Mouse (Mus musculus): ENCODE results near the gene 4930513O06Rik. TPM values are rescaled to one million over a fixed set of nuclear protein-coding genes. Genes with fewer than 3 reads are reported as not detected.

Gene 4930513O06Rik
- not detected in 2 replicates for polyA plus RNA-seq (2012; rRNA removed)

DNA sequence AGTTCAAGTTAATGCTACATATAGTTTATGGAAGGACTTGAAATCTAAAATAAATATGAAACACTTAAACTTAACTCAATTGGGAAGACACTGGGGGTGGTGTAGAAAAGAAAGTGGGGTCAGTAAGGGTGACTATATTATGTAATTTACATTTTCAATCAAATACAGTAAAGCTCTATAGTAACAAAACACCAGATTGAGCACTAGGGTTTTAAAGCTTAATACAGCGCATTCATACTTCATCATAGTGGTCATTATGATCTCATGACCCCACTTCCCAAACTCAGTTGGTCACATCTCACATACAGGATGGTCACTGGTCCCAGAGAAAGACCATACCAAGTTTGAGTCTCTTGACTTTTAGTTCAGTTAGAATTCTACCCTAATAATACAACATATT, at the start of gene 4930513O06Rik:
Gene 4930513O06Rik (plus strand): TSS at position 301 of the 400 bp plus-strand sequence.
- no peak for DNase-seq
- TF ChIP-seq CTCF (conservative IDR thresholded peaks at IDR 0.05; ENCODE audit: insufficient read depth, insufficient read length, low read depth, low read length) = no peak
- TF ChIP-seq POLR2A (IDR thresholded peaks at IDR 0.05; ENCODE audit: low read depth, low read length) = no peak
- no peaks in the 10 kb centered on the region for H3K36me3 ChIP-seq (ENCODE audit: control insufficient read depth, insufficient read depth, low read length)

DNA sequence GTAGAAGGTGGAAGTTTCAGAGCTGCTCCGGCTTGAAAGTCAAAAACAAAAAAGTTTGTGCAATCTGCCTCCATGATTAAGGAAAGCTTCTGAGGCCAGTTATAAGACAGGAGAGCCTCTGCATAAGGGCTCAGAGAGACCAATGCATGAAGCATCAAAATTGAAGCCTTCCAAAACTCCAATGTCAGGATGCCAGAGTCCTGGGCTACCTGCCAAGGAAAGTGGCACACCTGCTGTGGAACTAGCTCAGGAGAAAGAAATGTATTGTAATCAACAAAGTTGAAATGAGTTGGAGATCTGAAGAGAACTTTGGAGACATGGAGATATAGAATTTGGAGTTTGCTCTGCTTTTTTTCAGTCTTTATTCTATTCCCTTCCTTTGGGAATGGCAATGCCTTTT, 48.4 kb upstream of the 4930513O06Rik start:
- H3K4me3 ChIP-seq (ENCODE audit: insufficient read depth, low read depth, low read length) = no peak overlapping the region
- H3K4me1 ChIP-seq (ENCODE audit: control insufficient read depth, insufficient read depth, low read length) = no peaks in the 10 kb centered on the region
- 91% methylated on average over 1 of the region's 1 CpGs for WGBS
- no peaks in the 10 kb centered on the region for H3K27me3 ChIP-seq (replicated peaks; ENCODE audit: control insufficient read depth, insufficient read depth, low read length)
- DNase-seq = no peak
- H3K36me3 ChIP-seq (ENCODE audit: control insufficient read depth, insufficient read depth, low read length) = no peaks in the 10 kb centered on the region
- TF ChIP-seq CTCF (conservative IDR thresholded peaks at IDR 0.05; ENCODE audit: insufficient read depth, insufficient read length, low read depth, low read length) (no peak), POLR2A (IDR thresholded peaks at IDR 0.05; ENCODE audit: low read depth, low read length) (no peak)
- no peak overlapping the region for H3K27ac ChIP-seq (ENCODE audit: insufficient read depth, low read depth, low read length)

More for the DNA sequence above, at the start of gene 4930513O06Rik:
- H3K27ac ChIP-seq (ENCODE audit: insufficient read depth, low read depth, low read length) = no peak within 1 kb of the TSS
- no peaks in the 10 kb centered on the region for H3K27me3 ChIP-seq (replicated peaks; ENCODE audit: control insufficient read depth, insufficient read depth, low read length)
- H3K4me3 ChIP-seq (ENCODE audit: insufficient read depth, low read depth, low read length) = no peak within 1 kb of the TSS
- 95% methylated on average over 1 of the region's 1 CpGs for WGBS
- H3K4me1 ChIP-seq (ENCODE audit: control insufficient read depth, insufficient read depth, low read length) = no peaks in the 10 kb centered on the region

DNA sequence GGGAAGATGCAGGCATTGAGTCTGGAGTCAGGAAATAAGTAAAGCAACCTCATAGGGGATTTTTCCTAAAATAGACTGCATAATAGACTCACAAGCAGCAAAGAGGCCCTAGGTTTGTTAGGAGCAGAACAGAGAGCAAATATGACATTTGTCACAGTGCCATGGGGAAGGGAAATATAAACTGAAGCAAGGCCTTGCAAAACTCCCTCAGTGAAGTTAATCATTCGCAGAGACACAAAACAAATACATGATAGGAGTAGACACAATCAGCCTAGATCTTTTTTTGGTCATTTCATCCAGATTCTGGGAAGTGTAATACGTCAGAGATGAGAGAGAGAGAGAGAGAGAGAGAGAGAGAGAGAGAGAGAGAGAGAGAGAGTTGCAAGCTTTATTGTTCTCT, 46.7 kb upstream of the 4930513O06Rik start:
- DNase-seq = peak; percentile 1
- no peaks in the 10 kb centered on the region for H3K27me3 ChIP-seq (replicated peaks; ENCODE audit: control insufficient read depth, insufficient read depth, low read length)
- H3K4me3 ChIP-seq (ENCODE audit: insufficient read depth, low read depth, low read length) = no peak overlapping the region
- H3K27ac ChIP-seq (ENCODE audit: insufficient read depth, low read depth, low read length) = no peak overlapping the region
- WGBS = 55% methylated on average over 2 of the region's 2 CpGs
- TF ChIP-seq POLR2A (IDR thresholded peaks at IDR 0.05; ENCODE audit: low read depth, low read length) (no peak), CTCF (conservative IDR thresholded peaks at IDR 0.05; ENCODE audit: insufficient read depth, insufficient read length, low read depth, low read length) (no peak)
- no peaks in the 10 kb centered on the region for H3K4me1 ChIP-seq (ENCODE audit: control insufficient read depth, insufficient read depth, low read length)
- H3K36me3 ChIP-seq (ENCODE audit: control insufficient read depth, insufficient read depth, low read length) = no peaks in the 10 kb centered on the region

DNA sequence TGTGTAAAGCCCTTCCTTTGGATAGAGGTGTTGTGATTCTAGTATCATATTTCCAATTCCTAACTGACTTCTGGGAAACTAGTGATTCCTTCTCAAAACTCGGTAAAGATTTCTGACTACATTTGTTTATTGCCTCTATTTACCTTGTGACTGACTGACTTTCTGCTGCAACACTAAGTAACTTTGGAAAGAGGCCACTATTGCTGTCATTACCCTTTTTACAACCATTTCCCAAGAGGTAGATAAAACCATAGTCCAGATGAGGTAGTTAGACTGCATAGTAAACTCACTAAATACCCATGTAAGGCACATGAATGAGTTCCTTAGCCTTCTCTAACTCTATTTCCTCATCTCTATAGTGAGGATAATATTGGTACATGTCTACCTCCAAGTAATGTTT, 44.9 kb upstream of the 4930513O06Rik start:
- Histone ChIP-seq H3K36me3 (ENCODE audit: control insufficient read depth, insufficient read depth, low read length) (no peaks in the 10 kb centered on the region), H3K27me3 (replicated peaks; ENCODE audit: control insufficient read depth, insufficient read depth, low read length) (no peaks in the 10 kb centered on the region), H3K27ac (ENCODE audit: insufficient read depth, low read depth, low read length) (no peak overlapping the region), H3K4me3 (ENCODE audit: insufficient read depth, low read depth, low read length) (no peak overlapping the region), H3K4me1 (ENCODE audit: control insufficient read depth, insufficient read depth, low read length) (no peaks in the 10 kb centered on the region)
- DNase-seq = no peak
- WGBS = 48% methylated on average over 1 of the region's 1 CpGs
- TF ChIP-seq POLR2A (IDR thresholded peaks at IDR 0.05; ENCODE audit: low read depth, low read length) (no peak), CTCF (conservative IDR thresholded peaks at IDR 0.05; ENCODE audit: insufficient read depth, insufficient read length, low read depth, low read length) (no peak)

DNA sequence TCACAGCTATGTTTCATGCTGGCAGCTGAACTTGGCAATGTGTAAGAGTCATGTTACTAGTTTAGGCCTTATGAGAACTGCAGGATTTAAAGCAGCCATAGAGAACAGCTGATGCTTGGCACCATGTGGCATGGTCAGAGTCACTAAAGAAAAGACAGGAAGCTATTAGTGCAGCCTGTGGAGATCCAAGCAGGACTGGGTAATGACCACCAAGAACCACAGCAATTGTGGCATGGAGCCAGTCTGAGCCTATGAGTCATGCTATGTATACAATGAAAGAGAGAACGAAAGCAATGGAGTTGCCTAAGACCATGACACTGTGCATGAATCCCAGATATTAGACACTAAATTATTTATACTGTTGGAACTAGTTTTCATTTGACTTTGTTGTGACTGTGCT, 34.1 kb upstream of the 4930513O06Rik start:
- DNase-seq = no peak
- no peaks in the 10 kb centered on the region for H3K36me3 ChIP-seq (ENCODE audit: control insufficient read depth, insufficient read depth, low read length)
- no peak overlapping the region for H3K27ac ChIP-seq (ENCODE audit: insufficient read depth, low read depth, low read length)
- 46% methylated on average over 1 of the region's 1 CpGs for WGBS
- no peak overlapping the region for H3K4me3 ChIP-seq (ENCODE audit: insufficient read depth, low read depth, low read length)
- TF ChIP-seq CTCF (conservative IDR thresholded peaks at IDR 0.05; ENCODE audit: insufficient read depth, insufficient read length, low read depth, low read length) = no peak
- no peak for TF ChIP-seq POLR2A (IDR thresholded peaks at IDR 0.05; ENCODE audit: low read depth, low read length)
- no peaks in the 10 kb centered on the region for H3K4me1 ChIP-seq (ENCODE audit: control insufficient read depth, insufficient read depth, low read length)
- H3K27me3 ChIP-seq (replicated peaks; ENCODE audit: control insufficient read depth, insufficient read depth, low read length) = no peaks in the 10 kb centered on the region

DNA sequence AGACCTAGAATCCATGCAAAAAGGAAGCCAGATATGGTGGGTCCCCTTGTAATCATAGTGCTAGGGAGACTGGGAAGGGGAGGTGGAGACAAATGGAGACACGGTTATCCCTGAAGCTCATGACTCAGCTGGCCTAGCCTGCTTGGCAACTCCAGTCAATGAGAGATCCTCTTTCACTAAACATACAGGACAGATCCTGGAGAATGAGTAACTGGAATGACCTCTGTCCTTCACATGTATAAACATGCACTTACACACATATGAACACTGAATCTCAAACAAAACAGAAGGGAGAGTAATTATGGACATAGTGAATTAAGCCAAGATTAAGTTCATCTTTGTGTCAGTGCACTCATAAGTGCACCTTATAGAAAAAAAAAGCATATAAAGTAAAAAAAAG, 32.9 kb upstream of the 4930513O06Rik start:
- H3K4me3 ChIP-seq (ENCODE audit: insufficient read depth, low read depth, low read length) = no peak overlapping the region
- H3K27me3 ChIP-seq (replicated peaks; ENCODE audit: control insufficient read depth, insufficient read depth, low read length) = no peaks in the 10 kb centered on the region
- 33% methylated on average over 1 of the region's 1 CpGs for WGBS
- H3K4me1 ChIP-seq (ENCODE audit: control insufficient read depth, insufficient read depth, low read length) = no peaks in the 10 kb centered on the region
- no peak for DNase-seq
- TF ChIP-seq POLR2A (IDR thresholded peaks at IDR 0.05; ENCODE audit: low read depth, low read length) (no peak), CTCF (conservative IDR thresholded peaks at IDR 0.05; ENCODE audit: insufficient read depth, insufficient read length, low read depth, low read length) (no peak)
- H3K27ac ChIP-seq (ENCODE audit: insufficient read depth, low read depth, low read length) = no peak overlapping the region
- no peaks in the 10 kb centered on the region for H3K36me3 ChIP-seq (ENCODE audit: control insufficient read depth, insufficient read depth, low read length)

DNA sequence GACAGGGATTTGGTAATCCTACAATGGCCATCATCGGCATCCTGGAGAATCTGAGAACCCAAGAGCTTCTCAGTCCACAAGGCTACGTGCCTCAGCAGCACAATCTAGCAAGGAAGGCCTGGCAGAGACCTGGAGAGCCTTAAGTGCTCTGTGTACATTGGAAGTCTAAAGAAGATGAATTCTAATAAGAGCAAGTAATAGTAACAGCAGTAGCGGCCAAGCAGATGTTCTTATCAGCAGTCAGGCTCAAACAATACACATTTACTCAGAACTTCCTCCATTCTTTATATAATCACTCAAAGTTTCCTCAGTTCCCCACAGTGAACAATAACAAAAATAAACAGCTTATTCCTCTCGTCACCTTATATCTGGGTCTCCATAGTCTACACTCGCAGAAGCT, 22.0 kb upstream of the 4930513O06Rik start:
- no peak overlapping the region for H3K27ac ChIP-seq (ENCODE audit: insufficient read depth, low read depth, low read length)
- H3K36me3 ChIP-seq (ENCODE audit: control insufficient read depth, insufficient read depth, low read length) = no peaks in the 10 kb centered on the region
- no peak overlapping the region for H3K4me3 ChIP-seq (ENCODE audit: insufficient read depth, low read depth, low read length)
- DNase-seq = no peak
- TF ChIP-seq POLR2A (IDR thresholded peaks at IDR 0.05; ENCODE audit: low read depth, low read length) = no peak
- TF ChIP-seq CTCF (conservative IDR thresholded peaks at IDR 0.05; ENCODE audit: insufficient read depth, insufficient read length, low read depth, low read length) = no peak
- H3K4me1 ChIP-seq (ENCODE audit: control insufficient read depth, insufficient read depth, low read length) = no peaks in the 10 kb centered on the region
- H3K27me3 ChIP-seq (replicated peaks; ENCODE audit: control insufficient read depth, insufficient read depth, low read length) = no peaks in the 10 kb centered on the region
- 78% methylated on average over 5 of the region's 5 CpGs for WGBS

DNA sequence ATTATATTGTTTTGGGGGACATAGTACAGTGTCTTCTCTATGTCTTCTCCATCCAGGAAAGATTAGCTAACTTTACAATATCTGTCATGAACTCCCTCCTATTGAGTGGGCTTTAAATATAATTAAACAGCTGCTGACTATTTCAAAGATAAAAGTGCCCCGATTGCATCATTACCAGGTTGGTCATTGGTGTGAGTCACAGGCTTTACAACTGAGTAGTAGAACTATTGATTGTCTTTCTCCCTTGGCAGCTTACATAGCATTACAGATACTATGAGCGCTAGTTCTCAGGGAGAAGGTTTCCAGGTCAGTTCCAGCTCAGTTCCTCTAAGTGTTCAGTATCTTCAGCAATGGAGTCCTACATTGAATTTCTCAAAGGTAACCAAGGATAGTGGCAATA, 7.5 kb upstream of the 4930513O06Rik start:
- Histone ChIP-seq H3K27me3 (replicated peaks; ENCODE audit: control insufficient read depth, insufficient read depth, low read length) (no peaks in the 10 kb centered on the region), H3K4me3 (ENCODE audit: insufficient read depth, low read depth, low read length) (no peak overlapping the region), H3K4me1 (ENCODE audit: control insufficient read depth, insufficient read depth, low read length) (no peaks in the 10 kb centered on the region), H3K27ac (ENCODE audit: insufficient read depth, low read depth, low read length) (no peak overlapping the region), H3K36me3 (ENCODE audit: control insufficient read depth, insufficient read depth, low read length) (no peaks in the 10 kb centered on the region)
- TF ChIP-seq POLR2A (IDR thresholded peaks at IDR 0.05; ENCODE audit: low read depth, low read length) (no peak), CTCF (conservative IDR thresholded peaks at IDR 0.05; ENCODE audit: insufficient read depth, insufficient read length, low read depth, low read length) (no peak)
- DNase-seq = no peak
- 96% methylated on average over 2 of the region's 2 CpGs for WGBS

Measured in kidney, adult 2 months (tissue).